Mouse (Mus musculus) spleen, postnatal 36 days (tissue): ENCODE results near the gene Gna15.

Experiments
- DNase-seq, 2 experiments: peaks; one replicate each; pipeline ENCODE4 v3.0.0; 2022; ENCODE audit warnings: low spot score in 2 of 2, mixed read lengths in 1 of 2

Gna15 gene

DNA sequence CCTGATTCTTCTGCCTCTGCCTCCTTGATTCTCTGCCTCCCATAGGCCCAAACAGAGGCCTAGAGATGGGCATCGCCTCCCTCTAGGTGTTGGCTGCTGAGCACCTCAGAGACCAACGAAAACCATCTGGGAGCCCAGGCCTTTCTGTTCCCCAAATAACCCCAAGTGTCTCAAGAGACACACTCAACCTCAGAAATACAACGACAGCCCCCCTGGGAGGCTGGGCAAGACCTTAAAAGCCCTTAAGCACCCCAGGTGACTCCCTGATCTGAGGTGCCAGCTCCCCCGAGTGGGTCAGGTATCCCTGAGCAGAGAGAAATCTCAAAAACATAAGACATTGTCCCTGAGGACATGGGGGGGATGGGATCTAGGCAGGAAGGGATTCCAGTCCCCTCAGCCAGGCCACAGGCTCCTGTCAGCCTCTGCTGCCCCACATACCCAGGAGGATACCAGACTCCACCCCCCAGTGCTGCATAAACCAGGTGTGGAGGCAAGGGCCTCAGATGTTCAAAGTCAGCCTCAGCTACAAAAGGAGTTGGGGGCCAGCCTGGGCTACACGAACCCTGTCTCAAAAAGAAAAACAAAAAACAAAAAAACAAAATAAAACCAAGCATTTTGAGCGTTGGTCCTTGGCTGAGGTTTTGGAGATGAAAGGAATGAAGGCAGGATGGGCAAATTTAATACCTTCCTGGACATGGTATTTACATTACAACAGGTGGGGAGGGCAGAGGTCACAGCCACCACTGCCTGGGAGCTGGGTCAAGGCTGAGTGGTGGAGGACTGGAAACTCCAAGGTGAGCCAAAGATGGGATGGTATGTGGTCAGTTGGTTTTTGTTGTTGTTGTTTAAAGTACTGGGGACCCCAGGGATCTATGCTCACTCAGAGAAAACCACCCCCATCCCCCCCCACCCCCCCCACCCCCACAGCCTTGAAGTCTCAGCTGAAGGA lies 30.1 kb upstream of the Gna15 start:
- peak; percentile 59 to 64 for DNase-seq

GRCm38 (mm10) chr10:81553232-81553631 lies 29.2 kb upstream of the Gna15 start:
- no peak for DNase-seq

DNA sequence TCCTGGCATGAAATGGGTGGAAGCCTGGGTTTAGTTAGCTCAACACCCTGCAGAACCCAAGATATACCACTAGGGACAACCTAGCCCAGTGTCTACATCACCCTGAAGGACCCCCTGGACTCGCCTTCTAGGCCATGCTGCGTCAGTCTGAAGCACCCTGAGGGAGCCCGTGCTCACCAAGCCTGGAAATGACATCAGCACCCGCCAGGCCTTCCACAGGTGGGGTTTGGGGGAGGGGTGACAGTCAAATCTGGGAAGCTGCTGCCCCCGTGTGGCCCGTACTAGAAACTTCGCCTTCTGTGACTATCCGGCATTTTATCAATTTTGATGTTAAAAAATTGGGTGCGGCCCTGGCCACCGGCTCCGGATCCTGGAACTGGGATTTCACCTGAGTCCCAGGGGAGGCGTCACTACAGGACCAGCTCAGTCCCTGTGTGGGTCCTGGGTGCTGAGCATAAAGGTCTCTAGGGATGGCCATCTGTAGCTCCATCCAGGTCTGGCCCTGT lies 27.6 kb upstream of the Gna15 start:
- peak; percentile 83 to 88 for DNase-seq

GRCm38 (mm10) chr10:81550257-81550656 lies 26.2 kb upstream of the Gna15 start:
- DNase-seq: peak; percentile 69 to 72

GRCm38 (mm10) chr10:81548944-81549343 lies 24.9 kb upstream of the Gna15 start:
- no peak for DNase-seq

DNA sequence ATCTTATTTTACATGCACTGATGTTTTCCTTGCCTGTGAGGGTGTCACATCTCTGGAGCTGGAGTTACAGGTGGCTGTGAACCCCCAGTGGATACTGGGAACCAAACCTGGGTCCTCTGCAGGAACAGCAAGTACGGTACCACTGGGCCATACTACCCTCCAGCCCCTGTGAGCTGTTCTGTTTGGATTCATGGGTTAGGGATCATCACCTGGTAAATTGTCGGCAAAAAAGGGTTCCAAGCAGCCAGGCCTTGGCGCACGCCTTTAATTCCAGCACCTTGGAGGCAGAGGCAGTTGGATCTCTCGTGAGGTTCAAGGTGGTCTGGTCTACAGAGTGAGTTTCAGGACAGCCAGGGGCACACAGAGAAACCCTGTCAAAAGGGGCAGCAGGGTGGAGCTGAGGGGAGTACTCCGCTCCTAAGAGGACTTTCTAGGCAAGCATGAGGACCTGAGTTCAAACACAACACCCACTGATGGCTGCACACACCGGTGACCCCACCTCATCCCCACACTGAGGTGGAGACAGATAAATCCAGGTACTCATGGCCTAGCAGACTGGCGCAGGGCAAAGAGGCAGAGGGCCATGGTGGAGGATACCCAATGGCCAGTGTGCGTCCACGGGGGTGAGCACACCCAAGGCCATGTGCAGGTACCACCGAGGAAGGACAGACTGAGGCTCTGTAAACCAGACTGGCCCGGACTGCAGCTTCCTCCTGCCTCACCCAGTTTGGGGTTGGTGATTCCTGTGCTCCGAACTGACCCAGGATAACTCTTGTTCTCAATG lies 23.0 kb upstream of the Gna15 start:
- no peak for DNase-seq

GRCm38 (mm10) chr10:81546332-81546731 lies 22.3 kb upstream of the Gna15 start:
- DNase-seq: no peak

GRCm38 (mm10) chr10:81545161-81545747 lies 21.2 kb upstream of the Gna15 start, which contains the start of gene Gna11:
Gna11 (minus strand) TSS chr10:81545190.
- peak; percentile 99 to 100 for DNase-seq

GRCm38 (mm10) chr10:81544296-81545160 lies 20.5 kb upstream of the Gna15 start:
- DNase-seq: no peak

DNA sequence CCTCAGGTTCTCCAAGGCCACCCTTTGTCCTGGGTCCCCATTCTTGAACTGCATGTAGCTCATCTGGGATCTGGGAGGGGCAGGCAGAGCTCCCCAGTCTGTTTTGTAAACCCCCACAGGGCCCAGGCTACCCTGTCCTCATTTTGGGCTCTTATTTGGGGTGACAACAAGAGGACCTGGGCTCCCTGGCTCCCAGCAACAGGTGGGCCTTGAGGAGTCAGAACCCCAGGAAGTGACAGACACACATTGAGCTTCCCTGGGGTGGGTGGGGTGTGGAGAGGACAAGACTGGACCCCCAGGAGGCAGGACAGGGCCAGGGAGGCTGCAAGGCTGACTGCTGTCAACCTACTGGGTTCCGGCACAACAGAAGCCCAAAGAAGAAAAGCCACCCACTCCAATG lies 19.6 kb upstream of the Gna15 start:
- DNase-seq: no peak

DNA sequence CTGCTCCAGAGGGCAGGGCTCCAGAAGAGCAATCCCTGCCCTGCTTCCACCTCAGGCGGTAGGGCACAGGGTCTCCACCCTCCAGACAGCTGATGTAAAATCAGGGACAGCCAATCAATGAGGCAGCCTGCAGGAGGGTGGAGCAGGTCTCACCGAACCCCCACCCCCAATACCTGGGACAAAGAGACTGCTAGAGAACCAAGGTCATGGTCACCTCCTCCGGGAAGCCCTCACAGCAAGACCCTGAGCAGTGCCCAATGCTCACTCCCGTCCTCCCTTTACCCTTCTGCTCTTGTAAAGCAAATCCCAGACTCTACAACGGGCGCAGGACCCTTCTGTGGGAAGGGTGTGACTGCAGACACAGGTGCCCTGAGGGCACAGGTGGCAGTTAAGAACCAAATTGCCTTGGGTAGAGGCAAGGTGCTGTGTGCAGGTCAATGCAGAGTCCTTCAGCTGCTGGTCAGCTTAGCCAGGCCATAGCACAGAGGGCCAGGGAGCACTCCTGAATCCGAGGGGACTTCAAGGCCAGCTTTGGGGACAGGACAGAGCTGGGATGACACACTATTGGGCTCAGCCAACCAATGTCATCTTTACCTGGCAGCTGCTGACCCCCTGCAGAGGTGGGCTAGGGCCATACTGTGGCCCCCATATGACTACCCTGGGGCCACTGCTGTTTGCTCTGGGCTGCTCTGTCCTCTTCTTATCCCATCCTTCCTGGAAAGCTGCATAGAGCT lies 18.9 kb upstream of the Gna15 start:
- no peak for DNase-seq

DNA sequence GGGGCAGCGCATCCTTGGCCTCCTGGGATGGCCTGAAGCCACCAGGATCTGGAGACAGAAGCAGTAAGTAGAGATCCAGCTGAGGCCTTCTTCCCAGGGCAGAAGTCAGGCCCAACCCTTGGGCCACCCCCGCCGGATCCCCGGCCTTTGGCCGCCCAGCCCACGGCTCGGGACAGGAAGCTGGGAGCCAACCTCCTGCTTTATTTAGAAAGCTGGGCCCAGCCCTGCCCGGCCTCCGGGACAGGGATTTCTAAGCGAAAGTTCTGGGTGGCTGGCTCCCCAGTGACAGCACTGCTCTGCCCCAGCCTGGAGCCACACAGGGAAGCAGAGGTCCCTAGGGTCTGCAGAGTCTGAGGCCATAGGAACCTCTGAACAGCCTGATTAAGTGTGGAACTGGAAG lies 17.8 kb upstream of the Gna15 start:
- no peak for DNase-seq

GRCm38 (mm10) chr10:81541363-81541762 lies 17.3 kb upstream of the Gna15 start:
- no peak for DNase-seq

- DNase-seq: peak in 1 of 2 experiments; percentile 39
Measured at GRCm38 (mm10) chr10:81538321-81539048, 14.5 kb upstream of the Gna15 start.

DNA sequence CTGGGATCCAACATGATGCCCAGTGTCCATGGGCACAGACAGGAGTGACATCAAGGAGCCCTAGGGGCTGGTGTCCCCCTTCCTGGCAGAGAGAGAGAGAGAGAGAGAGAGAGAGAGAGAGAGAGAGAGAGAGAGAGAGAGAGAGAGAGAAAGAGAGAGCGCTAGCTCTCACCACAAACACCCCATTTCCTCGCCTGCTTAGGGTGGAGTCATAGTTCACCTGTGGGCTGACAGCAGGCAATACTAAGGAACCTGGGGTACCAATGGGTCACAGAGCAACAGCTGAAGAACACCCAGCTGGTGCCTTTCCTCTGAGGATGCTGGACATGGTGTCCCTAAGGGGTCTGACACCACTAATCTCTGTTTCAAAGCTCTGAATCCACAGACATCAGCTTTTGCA lies 13.4 kb upstream of the Gna15 start:
- no peak for DNase-seq

GRCm38 (mm10) chr10:81536734-81537133 lies 12.7 kb upstream of the Gna15 start:
- DNase-seq: no peak

DNA sequence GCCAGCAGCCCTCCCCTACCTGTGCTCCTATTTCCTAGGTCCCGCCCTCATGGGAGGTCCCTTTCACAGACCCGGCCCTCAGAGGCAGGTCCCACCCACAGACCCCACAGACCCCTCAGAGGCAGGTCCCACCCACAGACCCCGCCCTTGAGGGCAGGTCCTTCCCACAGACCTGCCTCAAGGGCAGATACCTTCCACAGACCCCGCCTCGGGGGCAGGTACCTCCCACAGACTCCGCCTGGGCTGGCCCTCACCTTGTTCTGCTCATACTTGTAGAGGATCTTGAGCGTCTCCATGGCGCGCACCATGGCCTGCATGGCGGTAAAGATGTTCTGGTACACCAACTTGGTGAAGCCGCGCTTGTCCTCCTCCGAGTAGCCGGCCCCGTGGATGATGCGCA lies 10.8 kb upstream of the Gna15 start:
- no peak for DNase-seq

DNA sequence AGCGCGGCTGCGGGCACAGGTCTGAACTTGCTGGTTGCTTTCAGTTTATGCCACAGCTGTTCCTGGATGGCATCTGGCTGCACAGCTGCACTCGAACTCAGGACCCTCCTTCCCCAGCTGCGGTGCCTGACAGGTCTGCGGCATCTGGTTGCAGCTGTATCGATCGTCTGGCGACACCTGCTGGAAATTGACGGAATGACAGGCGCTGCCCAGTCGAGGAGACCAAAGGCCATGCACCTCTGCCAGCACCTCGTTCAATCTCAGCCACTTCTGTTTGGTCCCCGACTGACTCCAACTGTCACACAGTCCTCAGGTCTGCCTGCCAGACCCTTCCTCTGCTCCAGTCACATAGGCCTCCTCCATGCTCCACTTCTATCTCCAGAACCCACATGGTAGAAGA lies 2.8 kb upstream of the Gna15 start:
- DNase-seq: peak; percentile 79 to 83

- DNase-seq: no peak
Measured at GRCm38 (mm10) chr10:81525017-81525694, 1.1 kb upstream of the Gna15 start.
